Mouse (Mus musculus) thymus, postnatal 25 days (tissue): Measurements from ENCODE around the gene Kcnn3.
A peak's percentile ranks its signal among the peaks of the same experiment; 100 is the strongest.

Source experiments
- DNase-seq: peaks from one replicate; pipeline ENCODE4 v3.0.0; 2022

The Kcnn3 gene

GRCm38 (mm10) chr3:89688694-89689581, 169.0 kb downstream of the Kcnn3 start:
- DNase-seq: peak; percentile 85

- no peak for DNase-seq
These were observed 171.8 kb downstream of the Kcnn3 start for GRCm38 (mm10) chr3:89691776-89692175.

GRCm38 (mm10) chr3:89696152-89696821, 176.3 kb downstream of the Kcnn3 start:
- DNase-seq: no peak

DNA sequence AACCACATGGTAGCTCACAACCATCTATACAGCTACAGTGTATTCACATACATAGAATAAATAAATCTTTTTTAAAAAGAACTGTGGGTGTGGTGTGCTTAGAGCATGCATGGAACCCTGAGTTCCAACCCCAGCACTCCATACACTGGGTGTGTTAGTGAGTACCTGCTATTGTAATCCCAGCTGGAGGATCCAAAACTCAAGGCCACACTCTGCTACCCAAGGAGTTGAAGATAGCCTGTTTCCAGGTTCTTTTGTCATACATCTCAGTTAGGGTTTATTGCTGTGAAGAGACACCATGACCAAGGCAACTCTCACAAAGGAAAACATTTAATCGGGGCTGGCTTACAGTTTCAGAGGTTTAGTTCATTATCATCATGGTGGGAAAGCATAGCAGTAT, 179.0 kb downstream of the Kcnn3 start:
- no peak for DNase-seq

GRCm38 (mm10) chr3:89700461-89700860, 180.5 kb downstream of the Kcnn3 start:
- no peak for DNase-seq

DNA sequence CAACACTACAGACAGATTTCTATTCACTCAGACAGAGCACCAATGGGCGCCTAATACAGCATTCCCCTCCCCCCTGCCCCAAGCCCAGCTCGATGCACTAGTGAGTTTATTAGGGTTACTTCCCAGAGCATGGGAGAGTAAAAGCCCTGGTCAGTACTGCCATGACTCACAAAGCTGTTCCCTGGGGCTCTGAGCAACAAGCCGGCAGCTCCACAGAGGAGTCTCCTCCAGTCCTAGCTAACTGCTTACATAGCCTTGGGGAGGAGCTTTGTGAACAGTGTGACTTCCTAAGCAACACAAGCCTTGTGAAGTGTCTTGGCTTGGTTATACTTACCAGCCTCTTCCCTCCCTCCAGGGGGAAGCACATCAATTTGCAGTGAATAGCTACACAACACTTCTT, 183.6 kb downstream of the Kcnn3 start:
- no peak for DNase-seq

- no peak for DNase-seq
These were observed 184.1 kb downstream of the Kcnn3 start for GRCm38 (mm10) chr3:89704064-89704463.

DNA sequence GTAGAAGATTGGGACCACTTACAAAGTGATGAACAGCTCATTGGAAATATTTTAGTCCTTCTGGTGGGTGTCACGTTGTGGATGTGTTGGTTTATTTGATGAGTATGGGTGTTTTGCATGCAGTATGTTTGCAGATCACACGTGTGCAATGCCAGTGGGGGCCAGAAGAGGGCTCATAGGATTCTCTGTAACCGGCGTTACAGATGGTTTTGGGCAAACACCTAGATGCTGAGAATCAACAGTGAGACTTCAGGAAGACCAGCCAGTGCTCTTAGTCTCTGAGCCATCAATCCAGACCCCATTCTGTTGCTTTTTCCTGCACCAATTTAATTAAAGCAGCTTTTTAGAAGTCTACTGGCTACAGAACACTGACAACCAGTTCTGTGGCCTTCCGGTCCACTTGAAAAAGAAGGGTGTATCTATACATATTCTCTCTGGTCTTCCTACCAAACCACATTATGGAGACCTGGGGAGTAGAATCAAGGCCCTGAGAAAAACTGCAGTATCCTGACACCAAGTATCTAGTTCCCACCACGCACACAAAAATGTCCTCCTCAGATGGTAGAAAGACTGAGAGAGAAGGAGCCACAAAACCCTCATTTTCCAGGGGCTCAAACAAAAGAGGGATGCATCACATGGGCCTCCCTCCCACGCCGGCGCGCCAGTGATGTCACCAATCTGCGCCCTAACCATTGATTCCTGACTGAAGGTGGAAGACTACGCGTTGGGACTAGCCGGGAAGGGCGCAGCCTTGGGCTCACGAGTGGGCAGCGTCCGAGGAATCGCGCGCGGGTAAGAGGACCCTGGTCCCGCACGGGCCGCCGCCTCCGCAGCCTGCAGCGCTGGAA, 194.6 kb downstream of the Kcnn3 start, which contains the start of gene Adar:
Gene Adar (plus strand): TSS at position 664 of the 848 bp plus-strand sequence.
- DNase-seq: peak; percentile 70

GRCm38 (mm10) chr3:89715207-89715966, 195.4 kb downstream of the Kcnn3 start:
- no peak for DNase-seq

DNA sequence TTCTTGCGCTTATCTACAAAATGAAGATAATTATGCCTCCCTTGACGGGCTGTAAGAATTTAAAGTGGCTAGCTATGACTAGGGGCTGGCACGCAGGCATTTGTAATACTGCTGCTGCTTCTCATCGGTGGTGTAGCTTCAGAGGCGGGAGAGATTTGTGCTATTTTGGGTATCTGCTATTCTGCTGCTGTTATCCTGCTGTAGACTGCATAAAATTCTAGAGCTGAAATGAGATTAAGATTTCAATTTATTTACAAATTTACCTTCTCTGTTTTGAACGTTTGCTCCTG, 195.9 kb downstream of the Kcnn3 start:
- DNase-seq: no peak

- no peak for DNase-seq
These were observed 202.1 kb downstream of the Kcnn3 start for GRCm38 (mm10) chr3:89722032-89722431.

GRCm38 (mm10) chr3:89723400-89724084, 203.6 kb downstream of the Kcnn3 start:
- DNase-seq: no peak
